Mouse (Mus musculus): ENCODE measurements around the gene Lsm8. TPM values are rescaled to one million over a fixed set of nuclear protein-coding genes. Genes with fewer than 3 reads are reported as not detected.
A peak's percentile ranks its signal among the peaks of the same experiment; 100 is the strongest.
"Not testable (repeated sequence)": the region's sequence is repeated elsewhere in the genome, so short reads cannot be mapped to it uniquely, and the experiment has no call there.

The Lsm8 gene
- polyA plus RNA-seq (2015; fragmentation: Nextera tagmentation; extraction: Ambion mirVana) = 250 and 263 TPM in 2 replicates

DNA sequence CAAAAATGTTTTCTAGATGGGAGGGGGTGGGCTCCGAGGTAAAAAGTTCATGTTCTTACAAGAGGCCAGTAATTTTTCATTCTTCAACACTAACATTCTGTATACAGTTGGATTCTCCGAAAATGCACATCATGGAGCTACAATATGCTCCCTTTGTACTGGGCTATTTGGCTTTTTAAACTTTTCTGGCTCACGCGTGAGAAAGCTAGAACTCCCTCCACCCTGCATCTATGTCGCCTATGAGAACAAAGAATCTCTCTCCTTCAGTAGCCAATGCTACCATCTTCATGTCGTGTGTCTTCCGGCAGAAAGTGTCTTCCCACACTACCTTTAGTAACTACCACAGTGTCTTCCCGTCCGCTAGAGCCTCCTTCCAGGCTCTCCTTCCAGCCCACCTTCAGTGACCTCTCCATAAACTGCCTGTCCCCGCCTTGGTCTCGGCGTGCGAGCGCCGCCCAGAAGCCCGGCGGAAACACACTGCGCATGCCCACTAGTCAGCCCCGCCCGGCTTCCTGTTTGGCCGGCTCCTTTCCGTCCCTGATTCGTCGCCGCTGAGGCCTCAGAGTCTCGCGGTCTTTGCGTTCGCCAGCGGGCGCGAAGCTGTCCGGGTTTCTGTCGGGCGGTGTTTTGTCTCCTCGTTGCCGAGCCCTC is at the start of gene Lsm8:
Gene Lsm8 (plus strand): TSS at position 529 of the 651 bp plus-strand sequence.
- peak; percentile 97 for DNase-seq (ENCODE audit: low spot score)

DNA sequence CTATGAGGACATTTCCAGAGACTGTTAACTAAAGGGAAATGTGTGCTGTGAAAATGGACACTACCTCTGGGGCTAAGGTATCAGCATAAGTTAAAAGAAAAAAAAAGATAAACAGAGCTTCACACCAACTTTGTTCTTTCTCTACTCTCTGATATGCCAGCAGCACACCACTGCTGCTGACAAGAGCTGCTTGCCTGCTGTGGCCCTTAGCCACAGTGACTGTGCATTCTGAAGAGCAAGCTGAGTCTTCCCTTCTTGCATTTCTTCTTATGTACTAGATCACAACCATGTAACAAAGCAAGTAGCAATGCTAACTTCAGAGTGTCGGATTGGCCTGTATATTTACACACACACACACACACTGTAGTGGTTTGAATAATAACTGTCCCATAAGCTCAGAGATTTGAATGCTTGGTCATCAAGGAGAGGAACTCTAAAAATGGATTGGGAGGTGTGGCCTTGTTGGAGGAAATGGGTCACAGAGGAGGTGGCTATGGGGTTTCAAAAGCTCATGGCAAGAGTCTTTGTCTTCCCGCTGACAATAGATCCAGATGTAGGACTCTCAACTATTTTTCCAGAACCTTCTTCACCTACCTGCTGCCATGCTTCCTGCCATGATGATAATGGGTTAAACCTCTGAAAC is 47.4 kb upstream of the Lsm8 start:
- DNase-seq (ENCODE audit: low spot score) = no peak

DNA sequence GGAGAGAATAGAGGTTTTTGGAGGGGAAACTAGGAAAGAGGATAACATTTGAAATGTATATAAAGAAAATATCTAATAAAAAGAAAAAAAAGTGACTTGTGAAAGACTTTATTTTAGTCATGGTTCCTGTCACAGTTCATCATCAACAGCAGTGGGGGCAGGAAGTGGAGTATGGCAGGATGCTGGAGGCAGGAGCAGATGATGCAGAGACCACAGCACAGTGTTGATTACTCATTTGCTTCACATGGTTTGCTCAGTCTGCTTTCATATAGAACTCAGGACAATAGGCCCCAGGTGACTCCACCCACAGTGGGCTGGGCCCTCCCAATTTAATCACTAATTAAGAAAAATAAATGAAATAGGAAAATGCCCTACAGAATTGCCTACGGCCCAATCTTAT is 35.8 kb upstream of the Lsm8 start:
- DNase-seq (ENCODE audit: low spot score) = no peak

DNA sequence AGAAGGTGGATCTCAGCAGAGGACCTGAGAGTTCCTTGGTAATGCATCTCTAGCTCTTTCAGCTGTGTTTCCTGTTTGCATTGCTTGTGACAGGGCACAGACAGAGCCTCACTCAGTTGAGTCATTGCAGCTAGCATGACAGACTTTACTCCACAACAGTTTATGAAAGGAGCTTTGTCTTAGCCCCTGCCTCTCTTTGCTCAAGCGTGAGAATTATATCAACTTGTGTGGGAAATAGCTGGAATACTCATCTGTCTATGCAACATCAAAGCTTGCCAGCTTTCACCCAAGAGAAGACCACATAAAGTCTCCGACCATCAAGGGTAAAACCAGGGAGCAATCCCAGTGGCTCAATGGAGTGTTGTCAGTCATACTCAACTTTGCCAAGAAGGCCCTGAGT is 32.8 kb upstream of the Lsm8 start:
- DNase-seq (ENCODE audit: low spot score) = no peak

DNA sequence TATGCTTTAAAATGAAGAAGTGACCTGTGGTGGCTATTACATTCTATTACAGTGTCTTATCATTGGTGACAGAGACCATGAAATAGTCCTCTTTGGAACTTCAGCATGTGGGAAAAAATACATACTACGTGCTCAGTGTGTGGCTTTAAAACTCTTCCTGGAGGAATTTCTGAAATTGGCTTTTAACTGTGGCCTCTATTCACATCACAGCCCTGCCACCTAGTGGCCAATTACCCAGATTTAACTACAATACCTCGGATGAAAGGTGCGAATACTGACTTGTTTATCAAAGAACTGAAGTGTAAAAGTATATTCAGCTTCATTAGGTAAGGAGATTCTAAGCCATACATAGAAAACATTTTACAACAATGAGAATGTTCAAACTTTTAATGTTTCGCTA is 29.0 kb upstream of the Lsm8 start:
- DNase-seq (ENCODE audit: low spot score) = peak; percentile 19

DNA sequence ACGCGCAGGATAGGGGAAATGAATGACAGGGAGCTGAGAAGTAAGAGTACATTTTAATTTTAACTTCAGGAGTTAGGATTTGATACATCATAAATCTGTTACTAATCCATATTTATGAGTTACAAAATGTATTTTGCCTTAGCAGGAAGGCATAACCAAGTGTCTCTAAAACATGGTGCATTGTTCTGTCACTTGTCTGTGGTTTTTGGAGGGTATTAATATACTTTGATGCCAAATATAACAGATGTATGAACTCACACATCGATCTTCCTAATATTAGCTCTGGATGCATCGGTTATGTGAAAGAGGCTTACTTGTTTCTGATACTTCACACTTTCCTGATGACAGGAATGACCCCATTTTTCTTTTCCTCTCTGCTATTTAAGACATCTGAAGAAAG is 28.1 kb upstream of the Lsm8 start:
- no peak for DNase-seq (ENCODE audit: low spot score)

DNA sequence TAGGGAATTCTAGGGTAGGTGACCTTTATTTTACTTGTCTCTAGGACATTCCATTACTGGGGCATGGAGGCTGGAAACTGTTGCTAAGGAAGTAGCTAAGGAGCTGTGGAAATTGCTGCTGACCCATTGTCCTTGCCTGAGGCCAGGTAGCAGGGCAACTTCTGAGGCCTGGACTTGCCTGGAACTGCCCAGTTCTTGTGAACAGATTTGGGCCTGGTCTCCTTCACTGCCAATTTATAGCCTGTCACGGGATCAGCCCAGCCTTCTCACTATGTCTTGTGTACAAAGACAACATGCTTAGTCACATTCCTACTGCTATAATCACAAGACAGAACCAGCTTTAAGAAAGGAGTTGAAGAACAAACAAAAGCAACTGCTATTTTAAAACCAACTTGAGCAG is 25.6 kb upstream of the Lsm8 start:
- no peak for DNase-seq (ENCODE audit: low spot score)

DNA sequence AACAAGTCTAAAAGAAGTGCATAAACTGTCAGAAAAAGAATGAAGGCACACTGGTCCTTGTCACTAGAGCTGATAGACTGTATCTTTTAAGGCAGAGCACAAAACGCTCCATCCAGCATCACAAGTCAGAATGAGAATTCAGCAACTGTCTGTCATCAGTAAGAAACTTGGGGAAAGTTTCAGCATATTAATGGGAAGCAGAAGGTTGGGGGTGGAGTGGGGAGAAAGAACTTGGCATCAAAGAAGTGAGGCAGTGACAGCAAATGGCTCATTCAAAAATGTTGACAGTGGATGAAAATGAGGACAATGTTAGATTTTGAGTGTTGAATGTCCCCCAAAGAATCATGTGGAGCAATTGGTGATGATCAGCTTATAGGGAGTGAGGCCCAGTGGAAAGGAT is 15.4 kb upstream of the Lsm8 start:
- DNase-seq (ENCODE audit: low spot score) = no peak

DNA sequence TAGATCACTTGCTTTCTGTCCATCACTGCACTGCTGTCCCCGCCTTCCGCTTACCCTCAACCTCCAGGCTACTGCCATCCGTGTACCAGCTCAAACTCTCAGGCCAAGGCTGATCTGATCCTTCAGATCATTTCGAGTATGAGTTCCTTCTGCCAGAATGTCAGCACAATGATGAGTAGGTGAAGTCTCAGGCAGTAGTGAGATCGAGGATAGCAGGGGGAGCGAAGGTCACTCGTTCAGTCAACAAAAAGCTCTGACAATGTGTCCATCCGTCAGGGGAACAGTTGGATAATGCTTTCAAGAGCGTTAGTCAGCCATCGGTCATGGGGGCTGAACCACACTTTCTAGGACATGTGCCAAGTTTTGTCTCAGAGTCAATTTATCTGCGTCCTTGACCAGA is 3.9 kb upstream of the Lsm8 start:
- not testable (repeated sequence) for DNase-seq (ENCODE audit: low spot score)

DNA sequence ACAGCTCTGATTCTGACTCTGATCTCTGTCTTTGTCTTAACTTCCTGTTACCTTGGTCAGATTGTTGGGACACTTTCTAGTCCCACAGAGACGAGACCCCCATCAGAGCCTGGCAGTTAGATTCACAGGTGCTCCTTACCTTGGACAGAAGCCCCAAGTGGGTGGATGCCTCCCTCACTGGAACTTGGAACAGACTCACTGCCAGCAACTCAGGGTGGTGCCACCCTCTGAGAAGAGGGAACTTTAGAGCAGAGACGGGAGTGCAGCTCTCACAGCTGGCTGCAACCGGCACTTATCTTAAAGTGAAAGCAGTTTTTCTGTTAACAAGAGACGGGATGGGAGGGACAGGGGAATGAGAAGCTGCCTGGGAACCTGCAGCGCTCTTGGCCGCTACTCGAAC is 2.8 kb upstream of the Lsm8 start:
- DNase-seq (ENCODE audit: low spot score) = not testable (repeated sequence)

DNA sequence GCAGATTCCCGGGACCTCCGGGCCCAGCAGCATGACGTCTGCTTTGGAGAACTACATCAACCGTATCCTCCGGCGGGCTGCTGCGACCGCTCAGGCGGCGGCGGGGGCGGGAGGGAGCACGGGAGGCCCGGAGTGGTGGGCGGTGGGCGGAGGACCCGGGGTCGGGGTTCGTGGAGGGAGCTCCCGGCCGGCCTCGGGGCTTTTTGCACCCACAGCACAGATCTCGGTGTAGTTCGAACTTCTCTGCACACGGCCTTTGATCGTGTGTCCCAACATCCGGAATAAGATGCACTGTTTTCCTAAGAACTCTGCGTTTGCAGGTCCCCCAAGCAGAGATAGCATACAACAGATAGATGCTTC is 303 bp downstream of the Lsm8 start:
- no peak for DNase-seq (ENCODE audit: low spot score)

DNA sequence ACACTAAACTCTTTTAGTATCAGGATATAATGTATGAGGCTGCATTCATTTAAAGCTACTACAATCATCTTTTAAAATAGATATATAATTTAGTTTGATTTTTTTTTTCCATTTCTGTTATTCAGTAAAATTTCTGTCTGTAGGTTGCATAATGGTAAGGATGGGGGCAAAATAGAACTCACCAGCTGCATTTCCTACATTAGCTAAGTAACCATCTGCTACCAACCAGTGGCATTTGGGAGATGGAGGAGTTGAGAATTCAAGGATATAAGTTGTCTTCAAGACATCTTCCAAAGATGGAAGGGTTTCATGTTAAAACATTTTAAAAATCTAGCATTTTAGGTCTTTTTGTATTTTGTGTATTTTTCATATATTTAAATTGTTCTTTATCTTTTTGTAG is 6.9 kb downstream of the Lsm8 start:
- DNase-seq (ENCODE audit: low spot score) = no peak

DNA sequence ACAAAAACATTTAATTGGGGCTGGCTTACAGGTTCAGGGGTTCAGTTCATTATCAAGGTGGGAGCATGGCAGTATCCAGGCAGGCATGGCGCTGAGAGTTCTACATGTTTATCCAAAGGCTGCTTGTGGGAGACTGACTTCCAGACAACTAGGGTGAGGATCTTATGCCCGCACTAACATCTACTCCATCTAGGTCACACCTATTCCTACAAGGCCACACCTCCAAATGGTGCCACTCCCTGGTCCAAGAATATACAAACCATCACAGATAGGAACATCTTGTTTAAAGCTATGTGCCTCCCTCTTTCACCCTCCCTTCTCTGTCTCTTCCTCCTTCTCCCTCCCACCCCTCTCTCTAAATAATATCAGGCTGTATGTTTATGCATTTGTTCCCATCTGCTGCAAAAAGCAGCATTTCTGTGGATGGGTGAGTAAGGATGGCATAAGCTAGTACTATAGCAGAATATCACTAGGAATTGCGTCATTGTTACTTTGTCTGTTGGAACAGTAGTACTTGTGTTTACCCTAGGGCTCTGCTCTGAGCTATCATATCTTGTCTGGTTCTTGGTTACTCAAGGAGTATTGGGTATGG is 8.2 kb downstream of the Lsm8 start:
- DNase-seq (ENCODE audit: low spot score) = no peak

DNA sequence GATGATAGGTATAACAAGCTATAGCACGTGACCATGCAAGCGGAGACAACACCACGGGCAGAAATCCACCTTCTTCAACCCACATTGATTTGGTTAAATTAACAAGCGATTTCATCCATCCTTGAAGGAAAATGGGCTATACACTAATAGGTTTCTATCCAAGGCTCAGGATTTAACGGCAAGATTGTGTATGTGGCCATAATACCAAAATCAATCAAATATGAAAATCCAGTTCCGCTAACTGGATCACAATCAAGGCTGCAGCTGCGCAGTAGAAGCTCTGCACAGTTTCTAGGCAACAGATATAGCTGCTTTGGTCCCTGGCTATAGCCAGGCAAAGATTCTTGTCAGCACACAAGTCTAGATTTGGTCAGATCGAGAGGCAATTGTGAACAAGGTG is 17.6 kb downstream of the Lsm8 start, which contains the start of gene Ankrd7:
Gene Ankrd7 (plus strand): TSS at position 301 of the 400 bp plus-strand sequence.
- no peak for DNase-seq (ENCODE audit: low spot score)

DNA sequence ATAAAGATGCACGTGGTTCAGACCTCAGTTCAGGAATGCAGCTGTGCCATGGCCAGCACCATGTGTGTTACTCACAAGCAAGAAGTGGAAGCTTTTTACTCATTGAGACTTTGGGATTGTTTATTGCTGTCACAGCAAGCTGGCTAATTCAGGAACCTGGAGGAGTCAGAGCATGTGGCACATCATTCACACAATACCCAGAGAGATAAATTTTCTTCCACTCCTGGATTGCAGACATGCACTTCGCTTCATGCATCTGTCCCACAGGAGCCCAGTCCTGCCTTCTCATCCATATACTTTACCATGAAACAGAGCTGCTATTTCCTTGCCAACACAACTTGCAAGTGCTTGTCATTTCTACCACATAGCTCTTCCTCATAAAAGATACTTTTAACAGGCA is 40.7 kb downstream of the Lsm8 start:
- no peak for DNase-seq (ENCODE audit: low spot score)

DNA sequence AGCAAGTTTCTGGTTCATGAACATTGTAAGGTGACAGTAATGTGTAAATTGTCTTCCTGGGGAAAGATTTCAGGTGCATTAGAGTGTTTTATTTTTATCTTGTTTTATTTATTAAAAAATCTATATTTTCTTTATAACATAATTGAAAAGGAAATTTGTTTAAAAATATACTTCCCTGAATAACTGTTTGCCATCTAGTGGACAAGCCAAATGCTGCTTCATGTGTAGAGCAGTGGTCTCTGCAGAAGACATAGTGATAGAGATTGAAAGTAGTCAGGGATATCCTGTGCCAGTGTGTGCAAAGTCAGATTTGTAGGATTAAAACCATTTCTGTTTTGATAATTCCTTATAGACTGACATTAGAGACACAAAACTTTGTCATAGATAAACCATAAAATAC is 45.8 kb downstream of the Lsm8 start:
- DNase-seq (ENCODE audit: low spot score) = no peak

Other genes with a start within 250 kb of the Lsm8 start
- 0.12 TPM in 1 of 2 replicates, not detected in the other for gene Ankrd7, start 17.7 kb downstream of the Lsm8 start, polyA plus RNA-seq (2015; fragmentation: Nextera tagmentation; extraction: Ambion mirVana)

All from thymus, postnatal 0 days (tissue).